Mouse (Mus musculus): ENCODE measurements around the gene Arhgef16. TPM values are rescaled to one million over a fixed set of nuclear protein-coding genes. Genes with fewer than 3 reads are reported as not detected.

Arhgef16 gene
- polyA plus RNA-seq, 1 experiment: 1.0 TPM

- Histone ChIP-seq H3K27me3 (ENCODE audit: control insufficient read depth, insufficient read depth, low read length) (no peaks in the 10 kb centered on the region), H3K4me3 (replicated peaks; ENCODE audit: insufficient read depth, low read depth, low read length) (no peak overlapping the region), H3K4me1 (ENCODE audit: control insufficient read depth, insufficient read depth, low read length) (no peaks in the 10 kb centered on the region), H3K27ac (ENCODE audit: insufficient read depth, low read length) (no peak overlapping the region)
- DNase-seq: no peak
- WGBS: 60% methylated on average over 12 of the region's 12 CpGs
- TF ChIP-seq POLR2A (IDR thresholded peaks at IDR 0.05; ENCODE audit: borderline replicate concordance, insufficient read depth, low read length): no peak
- no peak for TF ChIP-seq CTCF (IDR thresholded peaks at IDR 0.05; ENCODE audit: borderline replicate concordance, insufficient read depth, low read depth, low read length)
Measured at GRCm38 (mm10) chr4:154331271-154331670, 29.8 kb upstream of the Arhgef16 start.

- H3K27me3 ChIP-seq (ENCODE audit: control insufficient read depth, insufficient read depth, low read length): no peaks in the 10 kb centered on the region
- no peak for DNase-seq
- no peaks in the 10 kb centered on the region; the same call in 1 of the 2 replicates for H3K4me1 ChIP-seq (ENCODE audit: control insufficient read depth, insufficient read depth, low read length)
- no peak overlapping the region for H3K4me3 ChIP-seq (replicated peaks; ENCODE audit: insufficient read depth, low read depth, low read length)
- TF ChIP-seq CTCF (IDR thresholded peaks at IDR 0.05; ENCODE audit: borderline replicate concordance, insufficient read depth, low read depth, low read length) (no peak), POLR2A (IDR thresholded peaks at IDR 0.05; ENCODE audit: borderline replicate concordance, insufficient read depth, low read length) (no peak)
- H3K27ac ChIP-seq (ENCODE audit: insufficient read depth, low read length): no peak overlapping the region
- 91% methylated on average over 7 of the region's 7 CpGs for WGBS
Measured at GRCm38 (mm10) chr4:154330001-154330400, 28.5 kb upstream of the Arhgef16 start.

GRCm38 (mm10) chr4:154328836-154329235 lies 27.4 kb upstream of the Arhgef16 start:
- TF ChIP-seq CTCF (IDR thresholded peaks at IDR 0.05; ENCODE audit: borderline replicate concordance, insufficient read depth, low read depth, low read length): peak; percentile 84
- no peak for TF ChIP-seq POLR2A (IDR thresholded peaks at IDR 0.05; ENCODE audit: borderline replicate concordance, insufficient read depth, low read length)
- 5% methylated on average over 6 of the region's 6 CpGs for WGBS
- Histone ChIP-seq H3K4me1 (ENCODE audit: control insufficient read depth, insufficient read depth, low read length) (no peaks in the 10 kb centered on the region; the same call in 1 of the 2 replicates), H3K27ac (ENCODE audit: insufficient read depth, low read length) (no peak overlapping the region), H3K27me3 (ENCODE audit: control insufficient read depth, insufficient read depth, low read length) (no peaks in the 10 kb centered on the region), H3K4me3 (replicated peaks; ENCODE audit: insufficient read depth, low read depth, low read length) (no peak overlapping the region)
- DNase-seq: peak; percentile 46 to 68

GRCm38 (mm10) chr4:154328431-154328830 lies 27.0 kb upstream of the Arhgef16 start:
- TF ChIP-seq CTCF (IDR thresholded peaks at IDR 0.05; ENCODE audit: borderline replicate concordance, insufficient read depth, low read depth, low read length) (no peak), POLR2A (IDR thresholded peaks at IDR 0.05; ENCODE audit: borderline replicate concordance, insufficient read depth, low read length) (no peak)
- Histone ChIP-seq H3K4me3 (replicated peaks; ENCODE audit: insufficient read depth, low read depth, low read length) (no peak overlapping the region), H3K27me3 (ENCODE audit: control insufficient read depth, insufficient read depth, low read length) (no peaks in the 10 kb centered on the region), H3K4me1 (ENCODE audit: control insufficient read depth, insufficient read depth, low read length) (no peaks in the 10 kb centered on the region; the same call in 1 of the 2 replicates), H3K27ac (ENCODE audit: insufficient read depth, low read length) (no peak overlapping the region)
- no peak for DNase-seq
- 5% methylated on average over 20 of the region's 20 CpGs for WGBS

GRCm38 (mm10) chr4:154325410-154325809 lies 23.9 kb upstream of the Arhgef16 start:
- Histone ChIP-seq H3K4me1 (ENCODE audit: control insufficient read depth, insufficient read depth, low read length) (no peaks in the 10 kb centered on the region; the same call in 1 of the 2 replicates), H3K4me3 (replicated peaks; ENCODE audit: insufficient read depth, low read depth, low read length) (no peak overlapping the region), H3K27me3 (ENCODE audit: control insufficient read depth, insufficient read depth, low read length) (no peaks in the 10 kb centered on the region), H3K27ac (ENCODE audit: insufficient read depth, low read length) (no peak overlapping the region)
- TF ChIP-seq POLR2A (IDR thresholded peaks at IDR 0.05; ENCODE audit: borderline replicate concordance, insufficient read depth, low read length) (no peak), CTCF (IDR thresholded peaks at IDR 0.05; ENCODE audit: borderline replicate concordance, insufficient read depth, low read depth, low read length) (no peak)
- 37% methylated on average over 4 of the region's 4 CpGs for WGBS
- DNase-seq: no peak

- H3K4me3 ChIP-seq (replicated peaks; ENCODE audit: insufficient read depth, low read depth, low read length): no peak overlapping the region
- no peaks in the 10 kb centered on the region for H3K27me3 ChIP-seq (ENCODE audit: control insufficient read depth, insufficient read depth, low read length)
- TF ChIP-seq POLR2A (IDR thresholded peaks at IDR 0.05; ENCODE audit: borderline replicate concordance, insufficient read depth, low read length): no peak
- TF ChIP-seq CTCF (IDR thresholded peaks at IDR 0.05; ENCODE audit: borderline replicate concordance, insufficient read depth, low read depth, low read length): no peak
- no peak for DNase-seq
- H3K27ac ChIP-seq (ENCODE audit: insufficient read depth, low read length): no peak overlapping the region
- no peaks in the 10 kb centered on the region; the same call in 1 of the 2 replicates for H3K4me1 ChIP-seq (ENCODE audit: control insufficient read depth, insufficient read depth, low read length)
- whole genome bisulfite sequencing: 23% methylated on average over 11 of the region's 11 CpGs
Measured at GRCm38 (mm10) chr4:154313622-154313967, 12.1 kb upstream of the Arhgef16 start.

- 48% methylated on average over 4 of the region's 4 CpGs for WGBS
- Histone ChIP-seq H3K27me3 (ENCODE audit: control insufficient read depth, insufficient read depth, low read length) (no peaks in the 10 kb centered on the region), H3K4me1 (ENCODE audit: control insufficient read depth, insufficient read depth, low read length) (no peaks in the 10 kb centered on the region; the same call in 1 of the 2 replicates), H3K4me3 (replicated peaks; ENCODE audit: insufficient read depth, low read depth, low read length) (no peak overlapping the region), H3K27ac (ENCODE audit: insufficient read depth, low read length) (no peak overlapping the region)
- DNase-seq: peak in 1 of 2 experiments; percentile 12
- TF ChIP-seq CTCF (IDR thresholded peaks at IDR 0.05; ENCODE audit: borderline replicate concordance, insufficient read depth, low read depth, low read length) (no peak), POLR2A (IDR thresholded peaks at IDR 0.05; ENCODE audit: borderline replicate concordance, insufficient read depth, low read length) (no peak)
Measured at GRCm38 (mm10) chr4:154312935-154313621, 11.6 kb upstream of the Arhgef16 start.

GRCm38 (mm10) chr4:154312143-154312812 lies 10.8 kb upstream of the Arhgef16 start:
- H3K27me3 ChIP-seq (ENCODE audit: control insufficient read depth, insufficient read depth, low read length): no peaks in the 10 kb centered on the region
- TF ChIP-seq CTCF (IDR thresholded peaks at IDR 0.05; ENCODE audit: borderline replicate concordance, insufficient read depth, low read depth, low read length) (no peak), POLR2A (IDR thresholded peaks at IDR 0.05; ENCODE audit: borderline replicate concordance, insufficient read depth, low read length) (no peak)
- no peak overlapping the region for H3K4me3 ChIP-seq (replicated peaks; ENCODE audit: insufficient read depth, low read depth, low read length)
- DNase-seq: no peak
- WGBS: 98% methylated on average over 2 of the region's 2 CpGs
- H3K4me1 ChIP-seq (ENCODE audit: control insufficient read depth, insufficient read depth, low read length): no peaks in the 10 kb centered on the region; the same call in 1 of the 2 replicates
- H3K27ac ChIP-seq (ENCODE audit: insufficient read depth, low read length): no peak overlapping the region
